In genomic region chr17:27356862-27357261, GRCm38 (mm10) we compare ENCODE assay signal across 14 mouse cellular contexts.
A peak's percentile ranks its signal among the peaks of the same experiment; 100 is the strongest.
DNase-seq lines count a peak whose midpoint lies in the region; ATAC-seq and TF ChIP-seq lines count a peak whose summit lies in the region.
"Had no signal": no experiment of that assay in that cellular context is flagged by ENCODE, and none has a peak within 500 bp of the region (broad histone marks: within the 10 kb centered on the region; RNA-seq: fewer than 3 reads in every experiment).

No protein-coding gene starts in this region.

- H3K4me3 ChIP-seq in hindbrain, postnatal 0 days (ENCODE audit: low read length), result no peak overlapping the region
- H3K4me3 ChIP-seq in hindbrain, embryonic 14.5 days (replicated peaks; ENCODE audit: low read length), result no peak overlapping the region
- H3K4me3 ChIP-seq in lung, embryonic 14.5 days (ENCODE audit: low read depth, low read length), result no peak overlapping the region
- H3K4me3 ChIP-seq in E14TG2a.4 (replicated peaks; ENCODE audit: low read length), result peak overlapping the region; percentile 2; the same call in 1 of the 2 replicates
- H3K4me3 ChIP-seq: limb, embryonic 12.5 days; midbrain, embryonic 12.5 days; neural tube, embryonic 12.5 days; stomach, embryonic 15.5 days had no signal

- peak; percentile 52; the same call in 1 of the 2 replicates for TF ChIP-seq CTCF in hindbrain, postnatal 0 days (IDR thresholded peaks at IDR 0.05; ENCODE audit: low read depth)
- peak; percentile 51 for TF ChIP-seq CTCF in lung, embryonic 14.5 days (IDR thresholded peaks at IDR 0.05; ENCODE audit: low read depth)
- TF ChIP-seq CTCF in E14TG2a.4 (conservative IDR thresholded peaks at IDR 0.05; ENCODE audit: low read length), result no peak

- no peaks in the 10 kb centered on the region for H3K27me3 ChIP-seq in hindbrain, postnatal 0 days (ENCODE audit: insufficient read depth, low read length)
- H3K27me3 ChIP-seq in hindbrain, embryonic 14.5 days (ENCODE audit: control insufficient read depth, insufficient read depth, low read length), result no peaks in the 10 kb centered on the region
- H3K27me3 ChIP-seq in lung, embryonic 14.5 days (ENCODE audit: insufficient read depth, low read length), result no peaks in the 10 kb centered on the region
- peaks cover 7% of the 10 kb centered on the region; the same call in 1 of the 2 replicates for H3K27me3 ChIP-seq in E14TG2a.4 (ENCODE audit: insufficient read depth, low read length)
- H3K27me3 ChIP-seq: limb, embryonic 12.5 days; midbrain, embryonic 12.5 days; neural tube, embryonic 12.5 days; stomach, embryonic 15.5 days had no signal

- no peak for ATAC-seq in hindbrain, postnatal 0 days
- no peak for ATAC-seq in hindbrain, embryonic 14.5 days (ENCODE audit: low FRiP score)
- no peak for ATAC-seq in lung, embryonic 14.5 days (ENCODE audit: insufficient read depth)

- H3K27ac ChIP-seq in hindbrain, postnatal 0 days, result no peak overlapping the region
- H3K27ac ChIP-seq in hindbrain, embryonic 14.5 days, result no peak overlapping the region
- no peak overlapping the region for H3K27ac ChIP-seq in lung, embryonic 14.5 days (ENCODE audit: low read depth)
- H3K27ac ChIP-seq: limb, embryonic 12.5 days; midbrain, embryonic 12.5 days; neural tube, embryonic 12.5 days; stomach, embryonic 15.5 days had no signal

- H3K9ac ChIP-seq in hindbrain, postnatal 0 days (replicated peaks; ENCODE audit: low read length), result no peak overlapping the region
- no peak overlapping the region for H3K9ac ChIP-seq in hindbrain, embryonic 14.5 days
- no peak overlapping the region for H3K9ac ChIP-seq in lung, embryonic 14.5 days
- H3K9ac ChIP-seq: limb, embryonic 12.5 days; neural tube, embryonic 12.5 days; stomach, embryonic 15.5 days had no signal

- H3K4me2 ChIP-seq in hindbrain, postnatal 0 days (ENCODE audit: low read depth, low read length), result no peak overlapping the region
- no peak overlapping the region for H3K4me2 ChIP-seq in hindbrain, embryonic 14.5 days (replicated peaks)
- H3K4me2 ChIP-seq in lung, embryonic 14.5 days, result no peak overlapping the region
- H3K4me2 ChIP-seq: limb, embryonic 12.5 days; midbrain, embryonic 12.5 days; neural tube, embryonic 12.5 days; stomach, embryonic 15.5 days had no signal

- no peak for DNase-seq in hindbrain, postnatal 0 days (ENCODE audit: low spot score)
- DNase-seq in hindbrain, embryonic 14.5 days (ENCODE audit: low spot score), result no peak
- DNase-seq in lung, embryonic 14.5 days, result no peak
- DNase-seq in lung, postnatal 4 days, result no peak
- peak; percentile 42 for DNase-seq in induced T-regulatory cell, adult 2 months (ENCODE audit: low read depth)
- DNase-seq in right cerebral cortex, adult 18-20 months, result no peak
- no peak for DNase-seq in layer of hippocampus, adult 9-11 months
- DNase-seq: cerebellum, adult 9-11 months; kidney, adult 11 months had no signal

- 83% methylated on average over 3 of the region's 3 CpGs for WGBS in hindbrain, postnatal 0 days
- WGBS in hindbrain, embryonic 14.5 days, result 91% methylated on average over 3 of the region's 3 CpGs
- 76% methylated on average over 3 of the region's 3 CpGs for WGBS in lung, embryonic 14.5 days

- H3K36me3 ChIP-seq in hindbrain, postnatal 0 days (ENCODE audit: insufficient read depth, low read length), result no peaks in the 10 kb centered on the region
- no peaks in the 10 kb centered on the region for H3K36me3 ChIP-seq in hindbrain, embryonic 14.5 days (replicated peaks; ENCODE audit: control insufficient read depth, insufficient read depth)
- no peaks in the 10 kb centered on the region for H3K36me3 ChIP-seq in lung, embryonic 14.5 days (ENCODE audit: insufficient read depth)
- peaks cover 5% of the 10 kb centered on the region; the same call in 1 of the 2 replicates for H3K36me3 ChIP-seq in E14TG2a.4 (ENCODE audit: insufficient read depth, low read length)
- H3K36me3 ChIP-seq: limb, embryonic 12.5 days; midbrain, embryonic 12.5 days; neural tube, embryonic 12.5 days; stomach, embryonic 15.5 days had no signal

- H3K9me3 ChIP-seq in hindbrain, postnatal 0 days (ENCODE audit: low read length), result no peaks in the 10 kb centered on the region
- no peaks in the 10 kb centered on the region for H3K9me3 ChIP-seq in hindbrain, embryonic 14.5 days (ENCODE audit: control insufficient read depth, low read length)
- H3K9me3 ChIP-seq in lung, embryonic 14.5 days (ENCODE audit: low read depth, low read length), result no peaks in the 10 kb centered on the region
- H3K9me3 ChIP-seq in E14TG2a.4 (ENCODE audit: low read length), result peaks cover 83% of the 10 kb centered on the region
- H3K9me3 ChIP-seq: midbrain, embryonic 12.5 days; neural tube, embryonic 12.5 days; stomach, embryonic 15.5 days had no signal

- peaks cover 4% of the 10 kb centered on the region; the same call in 1 of the 2 replicates for H3K4me1 ChIP-seq in hindbrain, postnatal 0 days (ENCODE audit: insufficient read depth, low read length)
- no peaks in the 10 kb centered on the region for H3K4me1 ChIP-seq in hindbrain, embryonic 14.5 days (replicated peaks; ENCODE audit: control insufficient read depth, insufficient read depth, low read length)
- no peaks in the 10 kb centered on the region for H3K4me1 ChIP-seq in lung, embryonic 14.5 days (ENCODE audit: insufficient read depth)
- no peaks in the 10 kb centered on the region for H3K4me1 ChIP-seq in E14TG2a.4 (replicated peaks; ENCODE audit: low read depth, low read length)
- H3K4me1 ChIP-seq: neural tube, embryonic 12.5 days; stomach, embryonic 15.5 days had no signal
